Mouse (Mus musculus): ENCODE measurements around the gene Tom1l2. TPM values are rescaled to one million over a fixed set of nuclear protein-coding genes. Genes with fewer than 3 reads are reported as not detected.

Tom1l2 gene
- polyA plus RNA-seq, 1 experiment from 2014 or later: 6.8 TPM

DNA sequence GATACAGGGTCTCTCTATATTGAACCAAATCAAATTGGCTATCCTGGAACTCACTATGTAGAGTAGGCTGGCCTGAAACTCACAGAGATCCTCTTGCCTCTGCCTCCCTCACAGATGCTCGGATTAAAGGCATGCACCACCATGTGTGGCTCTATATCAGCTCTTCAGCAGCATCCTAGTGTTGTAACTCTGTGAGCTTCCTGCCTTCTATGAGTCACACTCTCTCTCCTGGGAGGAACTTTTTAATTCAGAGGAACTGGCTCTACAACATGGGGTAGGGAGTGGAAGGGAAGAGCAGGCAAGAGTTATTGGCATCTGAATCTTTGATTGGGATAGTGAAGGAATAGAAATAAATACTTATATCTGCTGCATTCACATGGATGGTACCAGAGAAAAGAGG, 4.4 kb upstream of the Tom1l2 start:
- 20% methylated on average over 1 of the region's 1 CpGs for WGBS (ENCODE audit: insufficient replicate concordance)
- Histone ChIP-seq H3K4me3 (ENCODE audit: low read depth, low read length) (no peak overlapping the region), H3K9me3 (replicated peaks; ENCODE audit: control insufficient read depth, low read length) (no peaks in the 10 kb centered on the region), H3K4me1 (ENCODE audit: control insufficient read depth, low read depth, low read length) (peaks cover 8% of the 10 kb centered on the region), H3K36me3 (ENCODE audit: control insufficient read depth, insufficient read depth) (no peaks in the 10 kb centered on the region), H3K27me3 (ENCODE audit: control insufficient read depth, insufficient read depth, low read depth, low read length) (no peaks in the 10 kb centered on the region), H3K4me2 (ENCODE audit: low read depth, low read length) (no peak overlapping the region), H3K9ac (ENCODE audit: low read depth, low read length) (no peak overlapping the region), H3K27ac (ENCODE audit: low read length) (no peak overlapping the region)
- ATAC-seq (ENCODE audit: low read depth): no peak

DNA sequence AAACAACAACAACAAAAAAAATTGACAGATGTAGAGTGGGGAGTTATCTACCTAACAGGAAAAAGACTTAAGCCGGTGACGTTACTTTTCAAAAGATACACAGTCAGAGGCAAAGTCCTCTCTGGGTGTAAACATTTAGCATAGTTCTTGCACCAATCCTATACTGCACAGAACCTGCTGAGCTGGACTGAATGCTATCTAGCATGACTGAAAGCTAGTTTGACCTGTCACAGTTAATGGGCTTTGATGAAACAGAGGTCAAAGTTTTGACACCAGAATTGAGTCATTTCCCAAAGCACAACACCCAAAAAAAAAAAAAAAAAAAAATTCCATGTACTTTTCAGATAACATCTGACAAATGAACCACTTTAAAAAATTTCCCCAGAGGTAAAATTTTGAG, 3.2 kb upstream of the Tom1l2 start:
- H3K4me1 ChIP-seq (ENCODE audit: control insufficient read depth, low read depth, low read length): peaks cover 18% of the 10 kb centered on the region
- no peaks in the 10 kb centered on the region for H3K9me3 ChIP-seq (replicated peaks; ENCODE audit: control insufficient read depth, low read length)
- no peaks in the 10 kb centered on the region for H3K36me3 ChIP-seq (ENCODE audit: control insufficient read depth, insufficient read depth)
- no peak for ATAC-seq (ENCODE audit: low read depth)
- H3K9ac ChIP-seq (ENCODE audit: low read depth, low read length): no peak overlapping the region
- H3K4me2 ChIP-seq (ENCODE audit: low read depth, low read length): no peak overlapping the region
- no peaks in the 10 kb centered on the region for H3K27me3 ChIP-seq (ENCODE audit: control insufficient read depth, insufficient read depth, low read depth, low read length)
- H3K27ac ChIP-seq (ENCODE audit: low read length): no peak overlapping the region
- 75% methylated on average over 2 of the region's 2 CpGs for WGBS (ENCODE audit: insufficient replicate concordance)
- H3K4me3 ChIP-seq (ENCODE audit: low read depth, low read length): no peak overlapping the region

DNA sequence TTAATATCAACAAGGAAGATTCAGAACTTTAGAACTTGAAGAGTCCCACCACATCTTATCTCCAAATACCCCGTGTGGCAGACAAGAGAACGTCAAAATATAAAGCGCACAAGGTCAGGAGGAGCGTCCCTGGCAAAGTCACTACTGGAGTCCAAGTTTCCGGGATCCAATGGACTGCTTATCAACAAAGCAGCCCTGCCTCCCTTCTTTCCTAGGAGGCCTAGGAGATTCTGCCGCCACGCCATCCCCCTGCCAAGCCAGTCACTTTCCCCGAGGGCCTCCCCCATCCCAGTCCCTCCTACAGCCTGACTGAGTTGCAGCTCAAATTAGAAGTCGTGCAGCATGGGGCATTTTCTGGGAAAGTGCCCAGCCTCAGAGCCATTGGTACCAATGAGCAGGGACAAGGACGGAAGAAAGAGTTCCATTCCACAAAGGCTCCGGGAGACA, 757 bp downstream of the Tom1l2 start:
- H3K4me1 ChIP-seq (ENCODE audit: control insufficient read depth, low read depth, low read length): peaks cover 18% of the 10 kb centered on the region

DNA sequence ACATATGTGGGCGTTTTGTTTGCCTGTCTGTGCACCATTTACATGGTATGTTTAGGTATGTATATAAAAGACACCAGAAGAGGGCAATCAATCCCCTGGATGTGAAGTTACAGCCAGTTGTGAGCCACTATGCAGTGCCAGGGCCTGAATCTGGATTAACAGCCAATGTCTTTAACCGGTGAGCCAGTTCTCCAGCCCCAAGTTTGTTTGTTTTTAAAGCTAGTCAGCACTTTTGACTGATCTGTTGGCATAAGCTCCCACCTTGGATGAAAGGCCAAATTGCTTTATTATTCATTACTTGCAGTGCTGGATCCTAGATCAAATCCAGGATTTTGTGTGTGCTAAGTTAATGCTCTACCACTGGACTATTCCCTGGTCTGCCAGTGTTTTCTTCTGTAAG, 1.3 kb downstream of the Tom1l2 start:
- Histone ChIP-seq H3K9ac (ENCODE audit: low read depth, low read length) (no peak overlapping the region), H3K36me3 (ENCODE audit: control insufficient read depth, insufficient read depth) (no peaks in the 10 kb centered on the region), H3K4me1 (ENCODE audit: control insufficient read depth, low read depth, low read length) (peaks cover 20% of the 10 kb centered on the region), H3K4me2 (ENCODE audit: low read depth, low read length) (peak overlapping the region; percentile 95), H3K27me3 (ENCODE audit: control insufficient read depth, insufficient read depth, low read depth, low read length) (no peaks in the 10 kb centered on the region), H3K4me3 (ENCODE audit: low read depth, low read length) (peak overlapping the region; percentile 83), H3K27ac (ENCODE audit: low read length) (0 out of 2 replicates have a peak overlapping the region, but pooled peaks have one; percentile 15), H3K9me3 (replicated peaks; ENCODE audit: control insufficient read depth, low read length) (no peaks in the 10 kb centered on the region)
- WGBS (ENCODE audit: insufficient replicate concordance): 55% methylated on average over 2 of the region's 2 CpGs
- no peak for ATAC-seq (ENCODE audit: low read depth)

More for the DNA sequence above, 757 bp downstream of the Tom1l2 start:
- Histone ChIP-seq H3K36me3 (ENCODE audit: control insufficient read depth, insufficient read depth) (no peaks in the 10 kb centered on the region), H3K27me3 (ENCODE audit: control insufficient read depth, insufficient read depth, low read depth, low read length) (no peaks in the 10 kb centered on the region), H3K4me2 (ENCODE audit: low read depth, low read length) (peak overlapping the region; percentile 95), H3K4me3 (ENCODE audit: low read depth, low read length) (peak overlapping the region; percentile 83), H3K9me3 (replicated peaks; ENCODE audit: control insufficient read depth, low read length) (no peaks in the 10 kb centered on the region), H3K9ac (ENCODE audit: low read depth, low read length) (peak overlapping the region; percentile 85), H3K27ac (ENCODE audit: low read length) (peak overlapping the region; percentile 78)
- WGBS (ENCODE audit: insufficient replicate concordance): 20% methylated on average over 11 of the region's 11 CpGs
- ATAC-seq (ENCODE audit: low read depth): no peak

DNA sequence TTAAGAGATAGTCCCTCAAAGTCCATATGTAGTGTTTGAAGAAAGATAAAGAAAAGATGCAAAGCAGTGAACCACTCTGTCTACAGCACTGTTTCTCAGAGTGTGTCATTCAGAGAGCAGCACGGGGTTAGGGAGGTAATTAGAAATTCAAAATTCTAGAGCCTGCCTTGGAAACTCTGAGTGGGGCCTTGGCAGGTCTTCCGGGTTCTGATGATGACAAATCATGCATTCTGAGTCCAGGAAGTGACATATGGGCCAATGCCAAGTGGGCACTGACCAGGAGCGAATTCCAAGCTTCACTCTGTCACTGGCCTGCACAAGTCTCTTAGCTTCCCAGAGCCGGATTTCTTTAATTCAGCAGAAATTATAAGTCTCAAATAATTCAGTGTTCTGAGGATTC, 6.2 kb downstream of the Tom1l2 start:
- Histone ChIP-seq H3K4me3 (ENCODE audit: low read depth, low read length) (no peak overlapping the region), H3K27me3 (ENCODE audit: control insufficient read depth, insufficient read depth, low read depth, low read length) (no peaks in the 10 kb centered on the region), H3K36me3 (ENCODE audit: control insufficient read depth, insufficient read depth) (no peaks in the 10 kb centered on the region), H3K4me2 (ENCODE audit: low read depth, low read length) (no peak overlapping the region), H3K9me3 (replicated peaks; ENCODE audit: control insufficient read depth, low read length) (no peaks in the 10 kb centered on the region), H3K27ac (ENCODE audit: low read length) (no peak overlapping the region), H3K4me1 (ENCODE audit: control insufficient read depth, low read depth, low read length) (peaks cover 14% of the 10 kb centered on the region), H3K9ac (ENCODE audit: low read depth, low read length) (no peak overlapping the region)
- ATAC-seq (ENCODE audit: low read depth): no peak
- 68% methylated on average over 4 of the region's 4 CpGs for WGBS (ENCODE audit: insufficient replicate concordance)

DNA sequence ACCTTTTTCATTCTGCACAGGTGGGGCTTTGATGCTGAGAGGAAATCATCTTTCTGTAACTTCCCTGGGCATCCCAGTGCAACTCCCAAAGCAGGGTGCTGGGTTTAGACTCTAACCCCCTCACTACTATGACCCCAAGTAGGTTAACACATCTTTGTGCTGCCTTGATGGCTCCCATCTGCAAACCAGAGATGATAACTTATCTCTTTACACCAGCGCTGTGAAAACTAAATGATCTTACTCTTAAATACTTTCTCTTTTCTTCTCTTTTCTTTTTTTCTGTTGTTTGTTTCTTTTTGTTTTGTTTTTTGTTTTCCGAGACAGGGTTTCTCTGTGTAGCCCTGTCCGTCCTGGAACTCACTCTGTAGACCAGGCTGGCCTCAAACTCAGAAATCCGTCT, 6.8 kb downstream of the Tom1l2 start:
- ATAC-seq (ENCODE audit: low read depth): no peak
- H3K4me3 ChIP-seq (ENCODE audit: low read depth, low read length): no peak overlapping the region
- no peaks in the 10 kb centered on the region for H3K9me3 ChIP-seq (replicated peaks; ENCODE audit: control insufficient read depth, low read length)
- no peak overlapping the region for H3K27ac ChIP-seq (ENCODE audit: low read length)
- WGBS (ENCODE audit: insufficient replicate concordance): 55% methylated on average over 4 of the region's 4 CpGs
- no peaks in the 10 kb centered on the region for H3K27me3 ChIP-seq (ENCODE audit: control insufficient read depth, insufficient read depth, low read depth, low read length)
- H3K4me1 ChIP-seq (ENCODE audit: control insufficient read depth, low read depth, low read length): peaks cover 10% of the 10 kb centered on the region
- H3K9ac ChIP-seq (ENCODE audit: low read depth, low read length): no peak overlapping the region
- H3K4me2 ChIP-seq (ENCODE audit: low read depth, low read length): no peak overlapping the region
- no peaks in the 10 kb centered on the region for H3K36me3 ChIP-seq (ENCODE audit: control insufficient read depth, insufficient read depth)

DNA sequence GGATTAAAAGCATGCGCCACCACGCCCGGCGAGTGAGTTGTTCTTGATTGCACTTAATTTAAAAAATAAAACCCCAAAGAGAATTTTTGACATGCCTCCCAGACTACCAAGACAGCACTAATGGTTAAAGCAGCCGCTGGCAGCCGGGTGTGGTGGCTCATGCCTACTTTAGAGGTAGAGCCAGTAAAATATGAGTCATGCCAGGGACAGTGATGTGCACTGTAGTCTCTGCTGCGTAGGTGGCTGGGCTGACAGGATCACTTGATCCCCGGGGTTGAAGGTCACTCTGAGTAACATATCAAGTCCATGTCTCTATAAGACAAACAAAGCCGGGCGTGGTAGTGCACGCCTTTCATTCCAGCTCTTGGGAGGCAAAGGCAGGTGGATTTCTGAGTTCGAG, 13.3 kb downstream of the Tom1l2 start:
- Histone ChIP-seq H3K9me3 (replicated peaks; ENCODE audit: control insufficient read depth, low read length) (no peaks in the 10 kb centered on the region), H3K4me1 (ENCODE audit: control insufficient read depth, low read depth, low read length) (no peaks in the 10 kb centered on the region), H3K4me3 (ENCODE audit: low read depth, low read length) (no peak overlapping the region), H3K27me3 (ENCODE audit: control insufficient read depth, insufficient read depth, low read depth, low read length) (no peaks in the 10 kb centered on the region), H3K36me3 (ENCODE audit: control insufficient read depth, insufficient read depth) (no peaks in the 10 kb centered on the region), H3K27ac (ENCODE audit: low read length) (no peak overlapping the region), H3K9ac (ENCODE audit: low read depth, low read length) (no peak overlapping the region), H3K4me2 (ENCODE audit: low read depth, low read length) (no peak overlapping the region)
- peak; percentile 75 for ATAC-seq (ENCODE audit: low read depth)
- 76% methylated on average over 12 of the region's 12 CpGs for WGBS (ENCODE audit: insufficient replicate concordance)

DNA sequence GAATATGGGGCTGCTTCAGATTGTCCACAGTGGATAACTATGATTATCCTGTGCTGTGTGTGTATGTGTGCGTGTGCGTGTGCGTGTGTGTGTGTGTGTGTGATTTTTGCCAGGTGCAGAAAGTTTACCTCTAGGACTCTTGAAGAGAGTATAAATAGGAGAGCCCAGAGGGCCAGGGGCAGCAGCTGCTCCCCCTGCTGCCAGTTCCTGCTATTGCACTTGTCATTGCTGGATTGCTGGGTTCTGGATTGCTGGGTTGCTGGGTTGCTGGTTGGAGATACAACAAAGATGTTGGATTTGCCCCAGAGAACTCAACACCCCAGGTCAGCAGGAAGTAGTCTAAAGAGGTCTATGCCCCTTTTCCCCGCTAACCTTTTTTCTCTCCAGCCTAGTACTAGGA, 14.4 kb downstream of the Tom1l2 start:
- H3K4me1 ChIP-seq (ENCODE audit: control insufficient read depth, low read depth, low read length): no peaks in the 10 kb centered on the region
- WGBS (ENCODE audit: insufficient replicate concordance): 64% methylated on average over 4 of the region's 4 CpGs
- ATAC-seq (ENCODE audit: low read depth): no peak

DNA sequence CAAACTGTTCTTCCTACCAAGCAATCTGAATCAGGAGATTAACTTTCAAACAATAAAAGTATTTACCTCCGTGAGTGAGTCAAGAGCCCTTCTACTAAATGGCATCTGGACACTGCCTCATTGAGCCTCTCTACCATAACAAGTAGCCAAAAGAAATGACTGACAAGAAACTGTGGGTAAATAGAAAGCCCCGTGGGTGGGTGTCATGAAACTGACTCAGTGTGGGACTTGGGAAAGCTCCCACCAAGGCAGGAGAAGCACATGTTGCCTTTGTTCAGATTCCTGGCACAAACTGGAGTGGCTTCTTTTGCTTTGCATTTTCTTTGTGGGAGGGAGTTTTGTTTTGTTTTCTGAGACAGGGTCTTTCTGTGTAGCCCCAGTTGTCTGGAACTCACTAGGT, 16.9 kb downstream of the Tom1l2 start:
- no peak for ATAC-seq (ENCODE audit: low read depth)

More for the DNA sequence above, 14.4 kb downstream of the Tom1l2 start:
- no peaks in the 10 kb centered on the region for H3K36me3 ChIP-seq (ENCODE audit: control insufficient read depth, insufficient read depth)
- no peak overlapping the region for H3K4me3 ChIP-seq (ENCODE audit: low read depth, low read length)
- H3K9me3 ChIP-seq (replicated peaks; ENCODE audit: control insufficient read depth, low read length): no peaks in the 10 kb centered on the region
- H3K27me3 ChIP-seq (ENCODE audit: control insufficient read depth, insufficient read depth, low read depth, low read length): no peaks in the 10 kb centered on the region
- H3K27ac ChIP-seq (ENCODE audit: low read length): no peak overlapping the region
- no peak overlapping the region for H3K9ac ChIP-seq (ENCODE audit: low read depth, low read length)
- H3K4me2 ChIP-seq (ENCODE audit: low read depth, low read length): no peak overlapping the region

More for the DNA sequence above, 16.9 kb downstream of the Tom1l2 start:
- Histone ChIP-seq H3K9me3 (replicated peaks; ENCODE audit: control insufficient read depth, low read length) (no peaks in the 10 kb centered on the region), H3K9ac (ENCODE audit: low read depth, low read length) (no peak overlapping the region), H3K4me2 (ENCODE audit: low read depth, low read length) (no peak overlapping the region), H3K4me3 (ENCODE audit: low read depth, low read length) (no peak overlapping the region), H3K4me1 (ENCODE audit: control insufficient read depth, low read depth, low read length) (no peaks in the 10 kb centered on the region), H3K27me3 (ENCODE audit: control insufficient read depth, insufficient read depth, low read depth, low read length) (no peaks in the 10 kb centered on the region), H3K27ac (ENCODE audit: low read length) (no peak overlapping the region), H3K36me3 (ENCODE audit: control insufficient read depth, insufficient read depth) (no peaks in the 10 kb centered on the region)
- WGBS (ENCODE audit: insufficient replicate concordance): 75% methylated on average over 2 of the region's 2 CpGs
